Mouse (Mus musculus): ENCODE results near the gene Olfr1425.

DNA sequence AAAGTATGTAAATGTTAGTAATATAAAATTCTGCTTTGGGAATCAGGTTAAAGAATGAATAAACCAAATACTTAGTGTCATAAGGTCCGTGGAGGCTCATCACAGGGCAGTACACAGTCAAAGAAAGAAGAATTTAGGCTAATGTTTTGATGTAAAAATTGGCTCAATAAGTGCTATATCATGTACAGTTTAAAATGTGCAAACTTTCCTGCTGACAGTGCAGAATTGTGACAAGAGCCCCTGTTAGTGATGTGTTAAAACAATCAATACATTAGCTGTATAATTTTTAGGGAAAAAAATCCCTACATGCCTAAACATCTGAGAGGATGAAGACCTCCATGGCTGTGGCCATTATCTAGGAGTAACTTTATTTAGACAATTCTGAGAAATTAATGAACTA, 36.3 kb upstream of the Olfr1425 start:
- TF ChIP-seq CTCF (IDR thresholded peaks at IDR 0.05; ENCODE audit: borderline replicate concordance, insufficient read depth, low read depth, low read length), result no peak
- no peak for TF ChIP-seq POLR2A (IDR thresholded peaks at IDR 0.05; ENCODE audit: borderline replicate concordance, insufficient read depth, low read length)
